Mouse (Mus musculus): ENCODE measurements around the gene Acot7. TPM values are rescaled to one million over a fixed set of nuclear protein-coding genes. Genes with fewer than 3 reads are reported as not detected.

Gene Acot7
- total RNA-seq, 2 experiments from 2014 or later = 39.1 to 44.4 TPM

- DNase-seq (ENCODE audit: low spot score in 2 of 2) = no peak
These were observed 114.3 kb downstream of the Acot7 start for GRCm38 (mm10) chr4:152292102-152292765.

- DNase-seq (ENCODE audit: low spot score in 2 of 2) = no peak
These were observed 116.4 kb downstream of the Acot7 start for GRCm38 (mm10) chr4:152294188-152294929.

- no peak for DNase-seq (ENCODE audit: low spot score in 2 of 2)
These were observed 118.0 kb downstream of the Acot7 start for GRCm38 (mm10) chr4:152295916-152296315.

- no peak for DNase-seq (ENCODE audit: low spot score in 2 of 2)
These were observed 118.4 kb downstream of the Acot7 start for GRCm38 (mm10) chr4:152296371-152296770.

GRCm38 (mm10) chr4:152296874-152297861, 119.2 kb downstream of the Acot7 start, which contains the start of gene Icmt:
Icmt (plus strand) TSS chr4:152297227.
- peak; percentile 99 for DNase-seq (ENCODE audit: low spot score in 2 of 2)

- DNase-seq (ENCODE audit: low spot score in 2 of 2) = no peak
These were observed 120.9 kb downstream of the Acot7 start for GRCm38 (mm10) chr4:152298836-152299235.

GRCm38 (mm10) chr4:152300375-152300774, 122.4 kb downstream of the Acot7 start:
- DNase-seq (ENCODE audit: low spot score in 2 of 2) = no peak

- DNase-seq (ENCODE audit: low spot score in 2 of 2) = no peak
These were observed 124.1 kb downstream of the Acot7 start for GRCm38 (mm10) chr4:152302012-152302411.

- no peak for DNase-seq (ENCODE audit: low spot score in 2 of 2)
These were observed 125.2 kb downstream of the Acot7 start for GRCm38 (mm10) chr4:152303172-152303571.

- DNase-seq (ENCODE audit: low spot score in 2 of 2) = no peak
These were observed 126.8 kb downstream of the Acot7 start for GRCm38 (mm10) chr4:152304685-152305084.

- DNase-seq (ENCODE audit: low spot score in 2 of 2) = no peak
These were observed 128.1 kb downstream of the Acot7 start for GRCm38 (mm10) chr4:152305991-152306390.

GRCm38 (mm10) chr4:152307542-152307941, 129.6 kb downstream of the Acot7 start:
- DNase-seq (ENCODE audit: low spot score in 2 of 2) = no peak

GRCm38 (mm10) chr4:152312186-152312585, 134.3 kb downstream of the Acot7 start:
- no peak for DNase-seq (ENCODE audit: low spot score in 2 of 2)

GRCm38 (mm10) chr4:152313211-152313632, 135.3 kb downstream of the Acot7 start:
- no peak for DNase-seq (ENCODE audit: low spot score in 2 of 2)

- DNase-seq (ENCODE audit: low spot score in 2 of 2) = no peak
These were observed 136.0 kb downstream of the Acot7 start for GRCm38 (mm10) chr4:152313934-152314333.

- no peak for DNase-seq (ENCODE audit: low spot score in 2 of 2)
These were observed 137.7 kb downstream of the Acot7 start for GRCm38 (mm10) chr4:152315498-152316213.

- no peak for DNase-seq (ENCODE audit: low spot score in 2 of 2)
These were observed 139.7 kb downstream of the Acot7 start for GRCm38 (mm10) chr4:152317631-152318033.

GRCm38 (mm10) chr4:152318517-152319234, 140.7 kb downstream of the Acot7 start, which contains the start of gene Rnf207:
Rnf207 (minus strand) TSS chr4:152318993.
- DNase-seq (ENCODE audit: low spot score in 2 of 2) = peak in 1 of 2 experiments; percentile 33
